Mouse (Mus musculus) hindbrain, postnatal 0 days (tissue): ENCODE measurements around the gene Brwd1. TPM values are rescaled to one million over a fixed set of nuclear protein-coding genes. Genes with fewer than 3 reads are reported as not detected.

ENCODE experiments used
- ATAC-seq: fragments of 200-750 bp; cut with Nextera tagmentation; 2 replicates; pipeline ENCODE4 v1.8.0; 2017; ENCODE audit warnings: mild to moderate bottlenecking, moderate TSS enrichment, moderate library complexity
- DNase-seq: peaks from one replicate; pipeline ENCODE4 v3.0.0-alpha.2; 2015; ENCODE audit warnings: low spot score
- H3K27ac ChIP-seq: fragments of 300-500 bp; sonication (generic); 2 replicates; pipeline ENCODE4 v1.5.1; 2014; ENCODE audit warnings: mild to moderate bottlenecking
- H3K27me3 ChIP-seq: fragments of 300-500 bp; sonication (generic); 2 replicates; pipeline ENCODE4 v1.6.1; 2014; ENCODE audit warnings: low read length, mixed read lengths; ENCODE audit not compliant: insufficient read depth
- H3K36me3 ChIP-seq: fragments of 300-500 bp; sonication (generic); 2 replicates; pipeline ENCODE4 v1.6.1; 2014; ENCODE audit warnings: low read length, mixed read lengths; ENCODE audit not compliant: insufficient read depth
- H3K4me1 ChIP-seq: fragments of 300-500 bp; sonication (generic); 2 replicates; pipeline ENCODE4 v1.6.1; 2014; ENCODE audit warnings: antibody characterized with exemption, low read length, mixed read lengths; ENCODE audit not compliant: insufficient read depth
- H3K4me2 ChIP-seq: fragments of 300-500 bp; sonication (generic); 2 replicates; pipeline ENCODE4 v1.6.1; 2014; ENCODE audit warnings: low read depth, mild to moderate bottlenecking, low read length, moderate library complexity, mixed read lengths
- H3K4me3 ChIP-seq: fragments of 300-500 bp; sonication (generic); 2 replicates; pipeline ENCODE4 v1.5.1; 2014; ENCODE audit warnings: low read length
- H3K9ac ChIP-seq: fragments of 300-500 bp; sonication (generic); replicated peaks from 2 replicates; pipeline ENCODE4 v1.6.1; 2014; ENCODE audit warnings: mild to moderate bottlenecking, low read length, moderate library complexity, mixed read lengths
- H3K9me3 ChIP-seq: fragments of 300-500 bp; sonication (generic); 2 replicates; pipeline ENCODE4 v1.6.1; 2016; ENCODE audit warnings: low read length, mixed read lengths
- CTCF ChIP-seq: IDR thresholded peaks from 2 replicates; pipeline ENCODE4 v1.5.1; 2016; ENCODE audit warnings: antibody characterized with exemption, control low read depth, low read depth
- WGBS: fragments of 180-500 bp; shearing (Covaris S2); extraction: QIAGEN DNeasy Blood & Tissue Kit; methylation state at CpG from one replicate; pipeline ENCODE4 v1.1.7; 2014; 5-methylcytosine and 5-hydroxymethylcytosine counted together
- polyA plus RNA-seq: library from polyadenylated mRNA; unstranded; fragments of >200 nt; fragmentation: Nextera tagmentation; extraction: Ambion mirVana; gene quantifications from 2 replicates; pipeline ENCODE4 v1.2.1, GENCODE M21; 2015
- total RNA-seq: library from RNA; depleted of rRNA; stranded (reverse); fragments of >200 nt; gene quantifications from 2 replicates; pipeline ENCODE4 v1.2.3, GENCODE M21; 2014

Brwd1 gene
- total and polyA plus RNA-seq, 2 experiments from 2014 or later: 130 to 144 TPM

- Histone ChIP-seq H3K4me2 (no peak overlapping the region), H3K4me3 (no peak overlapping the region), H3K36me3 (no peaks in the 10 kb centered on the region), H3K4me1 (no peaks in the 10 kb centered on the region), H3K27ac (no peak overlapping the region), H3K27me3 (no peaks in the 10 kb centered on the region), H3K9ac (no peak overlapping the region), H3K9me3 (no peaks in the 10 kb centered on the region)
- no peak for ATAC-seq
- peak; percentile 26; the same call in 1 of the 2 replicates for TF ChIP-seq CTCF
- DNase-seq: no peak
- 70% methylated on average over 9 of the region's 9 CpGs for WGBS
Observed at GRCm38 (mm10) chr16:96091515-96092504, 9.5 kb upstream of the Brwd1 start.

- WGBS: 82% methylated on average over 5 of the region's 5 CpGs
- H3K36me3 ChIP-seq: no peaks in the 10 kb centered on the region
Observed at GRCm38 (mm10) chr16:96088120-96088519, 5.8 kb upstream of the Brwd1 start.

GRCm38 (mm10) chr16:96087436-96087835 lies 5.1 kb upstream of the Brwd1 start:
- ATAC-seq (no peak), DNase-seq (no peak)
- no peaks in the 10 kb centered on the region for H3K36me3 ChIP-seq
- H3K27me3 ChIP-seq: no peaks in the 10 kb centered on the region
- TF ChIP-seq CTCF: peak; percentile 7; the same call in 1 of the 2 replicates
- H3K4me3 ChIP-seq: no peak overlapping the region
- H3K9me3 ChIP-seq: no peaks in the 10 kb centered on the region
- H3K4me1 ChIP-seq: no peaks in the 10 kb centered on the region
- no peak overlapping the region for H3K27ac ChIP-seq
- H3K9ac ChIP-seq: no peak overlapping the region
- WGBS: 80% methylated on average over 4 of the region's 4 CpGs
- no peak overlapping the region for H3K4me2 ChIP-seq

More at GRCm38 (mm10) chr16:96088120-96088519, 5.8 kb upstream of the Brwd1 start:
- DNase-seq (no peak), ATAC-seq (no peak)
- Histone ChIP-seq H3K9ac (no peak overlapping the region), H3K4me3 (no peak overlapping the region), H3K4me1 (no peaks in the 10 kb centered on the region), H3K27me3 (no peaks in the 10 kb centered on the region), H3K27ac (no peak overlapping the region), H3K9me3 (no peaks in the 10 kb centered on the region), H3K4me2 (no peak overlapping the region)
- no peak for TF ChIP-seq CTCF

- no peaks in the 10 kb centered on the region for H3K9me3 ChIP-seq
- DNase-seq (no peak), ATAC-seq (no peak)
- H3K27me3 ChIP-seq: no peaks in the 10 kb centered on the region
- no peak overlapping the region for H3K27ac ChIP-seq
- WGBS: 76% methylated on average over 12 of the region's 12 CpGs
- no peaks in the 10 kb centered on the region for H3K36me3 ChIP-seq
- no peaks in the 10 kb centered on the region for H3K4me1 ChIP-seq
- no peak for TF ChIP-seq CTCF
- no peak overlapping the region for H3K4me2 ChIP-seq
- no peak overlapping the region for H3K4me3 ChIP-seq
- H3K9ac ChIP-seq: no peak overlapping the region
Observed at GRCm38 (mm10) chr16:96087001-96087400, 4.7 kb upstream of the Brwd1 start.

- no peak overlapping the region for H3K4me3 ChIP-seq
- TF ChIP-seq CTCF: no peak
Observed at GRCm38 (mm10) chr16:96085597-96085996, 3.3 kb upstream of the Brwd1 start.

DNA sequence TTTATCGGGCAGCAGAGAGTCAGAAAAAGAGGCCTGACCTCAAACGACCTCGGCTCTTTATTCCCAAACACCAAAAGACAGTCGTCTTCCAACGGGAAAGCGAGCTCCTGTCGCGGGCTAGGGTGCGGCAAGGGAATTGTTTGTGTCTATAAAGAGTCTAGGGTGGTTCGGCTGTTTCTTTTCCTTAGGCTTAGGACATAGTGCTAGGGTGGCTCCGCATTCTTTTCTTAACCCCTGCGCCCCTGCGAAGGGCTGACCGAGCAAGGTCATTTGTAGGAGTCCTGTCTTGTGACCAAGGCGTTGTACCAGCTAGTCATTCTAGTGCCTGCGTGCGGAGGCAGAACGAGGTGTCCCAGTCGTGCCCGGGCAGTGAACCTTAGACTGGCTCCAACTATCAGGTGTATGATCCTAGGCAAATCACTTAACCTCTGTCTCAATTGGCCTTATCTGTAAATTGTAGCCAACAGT lies 887 bp upstream of the Brwd1 start:
- no peaks in the 10 kb centered on the region for H3K9me3 ChIP-seq
- H3K36me3 ChIP-seq: peaks cover 16% of the 10 kb centered on the region; the same call in 1 of the 2 replicates
- peak overlapping the region; percentile 99 for H3K27ac ChIP-seq
- no peaks in the 10 kb centered on the region for H3K27me3 ChIP-seq
- H3K4me1 ChIP-seq: peaks cover 5% of the 10 kb centered on the region
- ATAC-seq (no peak), DNase-seq (no peak)
- 5% methylated on average over 20 of the region's 20 CpGs for WGBS
- peak overlapping the region; percentile 99 for H3K4me3 ChIP-seq
- TF ChIP-seq CTCF: no peak
- H3K4me2 ChIP-seq: peak overlapping the region; percentile 70
- H3K9ac ChIP-seq: peak overlapping the region; percentile 100

More at GRCm38 (mm10) chr16:96085597-96085996, 3.3 kb upstream of the Brwd1 start:
- H3K27ac ChIP-seq: no peak overlapping the region
- H3K9ac ChIP-seq: no peak overlapping the region
- no peaks in the 10 kb centered on the region for H3K27me3 ChIP-seq
- no peaks in the 10 kb centered on the region for H3K36me3 ChIP-seq
- DNase-seq (no peak), ATAC-seq (no peak)
- peaks cover 4% of the 10 kb centered on the region for H3K4me1 ChIP-seq
- H3K4me2 ChIP-seq: no peak overlapping the region
- no peaks in the 10 kb centered on the region for H3K9me3 ChIP-seq
